Mouse (Mus musculus): Measurements from ENCODE around the gene Cyp26a1. TPM values are rescaled to one million over a fixed set of nuclear protein-coding genes. Genes with fewer than 3 reads are reported as not detected.
A peak's percentile ranks its signal among the peaks of the same experiment; 100 is the strongest.

The Cyp26a1 gene
- polyA plus RNA-seq, 1 experiment from 2014 or later, result 0.16 TPM

- Histone ChIP-seq H3K4me1 (replicated peaks) (peaks cover 3% of the 10 kb centered on the region; the same call in 1 of the 2 replicates), H3K27ac (no peak overlapping the region), H3K27me3 (peaks cover 63% of the 10 kb centered on the region), H3K9ac (no peak overlapping the region), H3K36me3 (peaks cover 23% of the 10 kb centered on the region), H3K4me2 (no peak overlapping the region), H3K4me3 (replicated peaks) (no peak overlapping the region), H3K9me3 (replicated peaks) (no peaks in the 10 kb centered on the region)
- 55% methylated on average over 23 of the region's 23 CpGs for WGBS (ENCODE audit: insufficient replicate concordance)
- ATAC-seq (ENCODE audit: low read depth) (no peak), DNase-seq (no peak)
Measured at GRCm38 (mm10) chr19:37686347-37686746, 11.3 kb upstream of the Cyp26a1 start.

- WGBS (ENCODE audit: insufficient replicate concordance), result 34% methylated on average over 62 of the region's 62 CpGs
- H3K9ac ChIP-seq, result no peak overlapping the region
- DNase-seq (no peak), ATAC-seq (ENCODE audit: low read depth) (0 out of 2 replicates have a peak, but pooled peaks have one; percentile 23)
- no peak overlapping the region for H3K27ac ChIP-seq
- no peak overlapping the region for H3K4me2 ChIP-seq
- H3K27me3 ChIP-seq, result peaks cover 72% of the 10 kb centered on the region
- no peak overlapping the region for H3K4me3 ChIP-seq (replicated peaks)
- peaks cover 3% of the 10 kb centered on the region; the same call in 1 of the 2 replicates for H3K4me1 ChIP-seq (replicated peaks)
- peaks cover 23% of the 10 kb centered on the region for H3K36me3 ChIP-seq
- no peaks in the 10 kb centered on the region for H3K9me3 ChIP-seq (replicated peaks)
Measured at GRCm38 (mm10) chr19:37686941-37687850, 10.4 kb upstream of the Cyp26a1 start.

- H3K4me2 ChIP-seq, result no peak overlapping the region
- 56% methylated on average over 5 of the region's 5 CpGs for WGBS (ENCODE audit: insufficient replicate concordance)
- no peaks in the 10 kb centered on the region for H3K9me3 ChIP-seq (replicated peaks)
- H3K9ac ChIP-seq, result no peak overlapping the region
- H3K36me3 ChIP-seq, result peaks cover 14% of the 10 kb centered on the region
- H3K27ac ChIP-seq, result no peak overlapping the region
- H3K4me1 ChIP-seq (replicated peaks), result peaks cover 3% of the 10 kb centered on the region; the same call in 1 of the 2 replicates
- DNase-seq (no peak), ATAC-seq (ENCODE audit: low read depth) (no peak)
- H3K4me3 ChIP-seq (replicated peaks), result no peak overlapping the region
- peaks cover 94% of the 10 kb centered on the region for H3K27me3 ChIP-seq
Measured at GRCm38 (mm10) chr19:37689478-37689877, 8.1 kb upstream of the Cyp26a1 start.

GRCm38 (mm10) chr19:37690716-37691115 is 6.9 kb upstream of the Cyp26a1 start:
- H3K27me3 ChIP-seq, result peaks cover 100% of the 10 kb centered on the region
- H3K36me3 ChIP-seq, result 0 out of 2 replicates have a peak, but pooled peaks cover 6% of the 10 kb centered on the region
- no peak for DNase-seq
- no peak overlapping the region for H3K27ac ChIP-seq
- no peak overlapping the region for H3K4me2 ChIP-seq
- H3K9ac ChIP-seq, result no peak overlapping the region
- peaks cover 4% of the 10 kb centered on the region for H3K4me1 ChIP-seq (replicated peaks)
- no peaks in the 10 kb centered on the region for H3K9me3 ChIP-seq (replicated peaks)
- no peak overlapping the region for H3K4me3 ChIP-seq (replicated peaks)
- 23% methylated on average over 29 of the region's 29 CpGs for WGBS (ENCODE audit: insufficient replicate concordance)
- no peak for ATAC-seq (ENCODE audit: low read depth)

- Histone ChIP-seq H3K27me3 (peaks cover 100% of the 10 kb centered on the region), H3K4me2 (peak overlapping the region; percentile 56), H3K9ac (no peak overlapping the region), H3K4me3 (replicated peaks) (peak overlapping the region; percentile 39), H3K27ac (no peak overlapping the region), H3K36me3 (0 out of 2 replicates have a peak, but pooled peaks cover 2% of the 10 kb centered on the region), H3K4me1 (replicated peaks) (peaks cover 25% of the 10 kb centered on the region), H3K9me3 (replicated peaks) (no peaks in the 10 kb centered on the region)
- 3% methylated on average over 40 of the region's 40 CpGs for WGBS (ENCODE audit: insufficient replicate concordance)
- DNase-seq, result no peak
- ATAC-seq (ENCODE audit: low read depth), result no peak; the same call in 1 of the 2 replicates
Measured at GRCm38 (mm10) chr19:37692879-37693278, 4.7 kb upstream of the Cyp26a1 start.

- Histone ChIP-seq H3K4me2 (no peak overlapping the region), H3K36me3 (no peaks in the 10 kb centered on the region), H3K4me1 (replicated peaks) (peaks cover 34% of the 10 kb centered on the region), H3K9ac (no peak overlapping the region), H3K4me3 (replicated peaks) (no peak overlapping the region), H3K9me3 (replicated peaks) (no peaks in the 10 kb centered on the region), H3K27ac (no peak overlapping the region), H3K27me3 (peaks cover 100% of the 10 kb centered on the region)
- 56% methylated on average over 13 of the region's 13 CpGs for WGBS (ENCODE audit: insufficient replicate concordance)
- DNase-seq (no peak), ATAC-seq (ENCODE audit: low read depth) (no peak)
Measured at GRCm38 (mm10) chr19:37695146-37695545, 2.5 kb upstream of the Cyp26a1 start.

GRCm38 (mm10) chr19:37695762-37696602 is 1.6 kb upstream of the Cyp26a1 start:
- Histone ChIP-seq H3K36me3 (no peaks in the 10 kb centered on the region), H3K4me1 (replicated peaks) (peaks cover 31% of the 10 kb centered on the region), H3K9ac (no peak overlapping the region), H3K27me3 (peaks cover 100% of the 10 kb centered on the region), H3K9me3 (replicated peaks) (no peaks in the 10 kb centered on the region), H3K4me3 (replicated peaks) (peak overlapping the region; percentile 38), H3K4me2 (peak overlapping the region; percentile 57), H3K27ac (no peak overlapping the region)
- DNase-seq, result no peak
- ATAC-seq (ENCODE audit: low read depth), result no peak
- WGBS (ENCODE audit: insufficient replicate concordance), result 8% methylated on average over 42 of the region's 42 CpGs

- H3K9me3 ChIP-seq (replicated peaks), result no peaks in the 10 kb centered on the region
- no peak for DNase-seq
- no peak overlapping the region for H3K9ac ChIP-seq
- 4% methylated on average over 22 of the region's 22 CpGs for WGBS (ENCODE audit: insufficient replicate concordance)
- no peak for ATAC-seq (ENCODE audit: low read depth)
- H3K4me1 ChIP-seq (replicated peaks), result peaks cover 31% of the 10 kb centered on the region
- H3K27ac ChIP-seq, result no peak overlapping the region
- peak overlapping the region; percentile 38 for H3K4me3 ChIP-seq (replicated peaks)
- H3K27me3 ChIP-seq, result peaks cover 98% of the 10 kb centered on the region
- peak overlapping the region; percentile 57 for H3K4me2 ChIP-seq
- no peaks in the 10 kb centered on the region for H3K36me3 ChIP-seq
Measured at GRCm38 (mm10) chr19:37696603-37697334, 829 bp upstream of the Cyp26a1 start.

- no peaks in the 10 kb centered on the region for H3K9me3 ChIP-seq (replicated peaks)
- 2% methylated on average over 18 of the region's 18 CpGs for WGBS (ENCODE audit: insufficient replicate concordance)
- no peak for DNase-seq
- H3K4me2 ChIP-seq, result peak overlapping the region; percentile 57
- H3K4me1 ChIP-seq (replicated peaks), result peaks cover 34% of the 10 kb centered on the region
- peaks cover 98% of the 10 kb centered on the region for H3K27me3 ChIP-seq
- no peak for ATAC-seq (ENCODE audit: low read depth)
- no peak overlapping the region for H3K9ac ChIP-seq
- no peaks in the 10 kb centered on the region for H3K36me3 ChIP-seq
- no peak overlapping the region for H3K27ac ChIP-seq
- H3K4me3 ChIP-seq (replicated peaks), result peak overlapping the region; percentile 38
Measured at GRCm38 (mm10) chr19:37697335-37697636, 312 bp upstream of the Cyp26a1 start.

GRCm38 (mm10) chr19:37698273-37699160 is 919 bp downstream of the Cyp26a1 start:
- peak overlapping the region; percentile 38 for H3K4me3 ChIP-seq (replicated peaks)

More at GRCm38 (mm10) chr19:37698273-37699160, 919 bp downstream of the Cyp26a1 start:
- 2% methylated on average over 63 of the region's 63 CpGs for WGBS (ENCODE audit: insufficient replicate concordance)
- no peaks in the 10 kb centered on the region for H3K9me3 ChIP-seq (replicated peaks)
- no peak for ATAC-seq (ENCODE audit: low read depth)
- H3K4me1 ChIP-seq (replicated peaks), result peaks cover 36% of the 10 kb centered on the region
- H3K9ac ChIP-seq, result no peak overlapping the region
- H3K36me3 ChIP-seq, result no peaks in the 10 kb centered on the region
- H3K27me3 ChIP-seq, result peaks cover 98% of the 10 kb centered on the region
- no peak overlapping the region for H3K27ac ChIP-seq
- peak overlapping the region; percentile 57 for H3K4me2 ChIP-seq
- no peak for DNase-seq

Measured in liver, embryonic 13.5 days (tissue).